Mouse (Mus musculus): ENCODE data around the gene Ugt1a1.

Ugt1a1 gene

GRCm38 (mm10) chr1:88235046-88235893, 23.5 kb downstream of the Ugt1a1 start:
- no peak for DNase-seq (ENCODE audit: low spot score)

GRCm38 (mm10) chr1:88235894-88236415, 24.2 kb downstream of the Ugt1a1 start:
- no peak for DNase-seq (ENCODE audit: low spot score)

- no peak for DNase-seq (ENCODE audit: low spot score)
These were observed 25.6 kb downstream of the Ugt1a1 start for GRCm38 (mm10) chr1:88237311-88237710.

GRCm38 (mm10) chr1:88238771-88239170, 27.0 kb downstream of the Ugt1a1 start:
- no peak for DNase-seq (ENCODE audit: low spot score)

GRCm38 (mm10) chr1:88240072-88240471, 28.3 kb downstream of the Ugt1a1 start:
- no peak for DNase-seq (ENCODE audit: low spot score)

- DNase-seq (ENCODE audit: low spot score): no peak
These were observed 28.8 kb downstream of the Ugt1a1 start for GRCm38 (mm10) chr1:88240579-88240978.

GRCm38 (mm10) chr1:88243861-88244260, 32.1 kb downstream of the Ugt1a1 start:
- no peak for DNase-seq (ENCODE audit: low spot score)

GRCm38 (mm10) chr1:88245881-88246280, 34.1 kb downstream of the Ugt1a1 start:
- no peak for DNase-seq (ENCODE audit: low spot score)

- DNase-seq (ENCODE audit: low spot score): no peak
These were observed 34.6 kb downstream of the Ugt1a1 start for GRCm38 (mm10) chr1:88246386-88246785.

GRCm38 (mm10) chr1:88247660-88248059, 35.9 kb downstream of the Ugt1a1 start:
- DNase-seq (ENCODE audit: low spot score): no peak

GRCm38 (mm10) chr1:88248658-88249057, 36.9 kb downstream of the Ugt1a1 start:
- no peak for DNase-seq (ENCODE audit: low spot score)

GRCm38 (mm10) chr1:88249596-88249995, 37.8 kb downstream of the Ugt1a1 start:
- no peak for DNase-seq (ENCODE audit: low spot score)

- DNase-seq (ENCODE audit: low spot score): no peak
These were observed 38.3 kb downstream of the Ugt1a1 start for GRCm38 (mm10) chr1:88250023-88250422.

GRCm38 (mm10) chr1:88253106-88253505, 41.3 kb downstream of the Ugt1a1 start:
- DNase-seq (ENCODE audit: low spot score): no peak

- no peak for DNase-seq (ENCODE audit: low spot score)
These were observed 41.8 kb downstream of the Ugt1a1 start for GRCm38 (mm10) chr1:88253540-88253939.

- no peak for DNase-seq (ENCODE audit: low spot score)
These were observed 43.2 kb downstream of the Ugt1a1 start for GRCm38 (mm10) chr1:88254793-88255465.

- no peak for DNase-seq (ENCODE audit: low spot score)
These were observed 43.7 kb downstream of the Ugt1a1 start for GRCm38 (mm10) chr1:88255466-88255857.

- no peak for DNase-seq (ENCODE audit: low spot score)
These were observed 44.4 kb downstream of the Ugt1a1 start for GRCm38 (mm10) chr1:88255989-88256754.

GRCm38 (mm10) chr1:88256886-88257663, 45.3 kb downstream of the Ugt1a1 start:
- DNase-seq (ENCODE audit: low spot score): no peak

- DNase-seq (ENCODE audit: low spot score): no peak
These were observed 45.9 kb downstream of the Ugt1a1 start for GRCm38 (mm10) chr1:88257681-88258080.

GRCm38 (mm10) chr1:88258361-88258760, 46.6 kb downstream of the Ugt1a1 start:
- DNase-seq (ENCODE audit: low spot score): no peak
